Mouse (Mus musculus) spleen, adult 2 months (tissue): Measurements from ENCODE around the gene Krt6a. TPM values are rescaled to one million over a fixed set of nuclear protein-coding genes. Genes with fewer than 3 reads are reported as not detected.
"Not testable (repeated sequence)": the region's sequence is repeated elsewhere in the genome, so short reads cannot be mapped to it uniquely, and the experiment has no call there.

Source experiments
- DNase-seq, 2 experiments: peaks; one replicate each; pipeline versions ENCODE4 v3.0.0 to v3.0.0-alpha.2; 2012 to 2021; ENCODE audit warnings: low spot score in 2 of 2, low read depth in 1 of 2
- H3K27ac ChIP-seq: fragments of 200-500 bp; 2 replicates; pipeline ENCODE4 v1.5.1; 2012; ENCODE audit warnings: low read length, inconsistent platforms; ENCODE audit not compliant: insufficient read depth
- H3K27me3 ChIP-seq: fragments of 200-500 bp; 2 replicates; pipeline ENCODE4 v1.6.1; 2012; ENCODE audit warnings: mild to moderate bottlenecking, moderate library complexity, low read length, inconsistent platforms; ENCODE audit not compliant: control insufficient read depth, insufficient read depth
- H3K36me3 ChIP-seq: fragments of 200-500 bp; 2 replicates; pipeline ENCODE4 v1.6.1; 2012; ENCODE audit warnings: mild to moderate bottlenecking, low read length, inconsistent platforms; ENCODE audit not compliant: control insufficient read depth, insufficient read depth
- H3K4me1 ChIP-seq: fragments of 200-500 bp; 2 replicates; pipeline ENCODE4 v1.6.1; 2011; ENCODE audit warnings: inconsistent platforms; ENCODE audit not compliant: control insufficient read depth, insufficient read depth, insufficient read length
- H3K4me3 ChIP-seq: fragments of 200-500 bp; 2 replicates; pipeline ENCODE4 v1.5.1; 2011; ENCODE audit warnings: mild to moderate bottlenecking, inconsistent platforms; ENCODE audit not compliant: insufficient read depth, insufficient read length; ENCODE audit errors: extremely low read depth
- CTCF ChIP-seq: fragments of 200-500 bp; IDR thresholded peaks from 2 replicates; pipeline ENCODE4 v1.5.1; 2011; ENCODE audit warnings: mild to moderate bottlenecking, inconsistent platforms; ENCODE audit not compliant: insufficient read depth, insufficient read length, insufficient replicate concordance; ENCODE audit errors: extremely low read depth
- POLR2A ChIP-seq: fragments of 200-500 bp; IDR thresholded peaks from 2 replicates; pipeline ENCODE4 v1.6.1; 2011; ENCODE audit warnings: low read depth, low read length, inconsistent platforms
- WGBS: fragments of 180-500 bp; shearing (Covaris S2); methylation state at CpG from one replicate; pipeline ENCODE4 v1.1.7; 2018; 5-methylcytosine and 5-hydroxymethylcytosine counted together
- polyA plus RNA-seq: library from polyadenylated mRNA; depleted of rRNA; stranded (reverse); fragments of >200 nt; gene quantifications from 2 replicates; pipeline ENCODE4 v1.2.3, GENCODE M21; 2012; rRNA removed

Krt6a gene
- polyA plus RNA-seq, 1 experiment, result not detected

- H3K4me1 ChIP-seq, result no peaks in the 10 kb centered on the region
- 76% methylated on average over 8 of the region's 8 CpGs for WGBS
Measured at GRCm38 (mm10) chr15:101697326-101698188, 3.5 kb upstream of the Krt6a start.

GRCm38 (mm10) chr15:101690460-101690859 is 3.6 kb downstream of the Krt6a start:
- not testable (repeated sequence) for H3K4me3 ChIP-seq, H3K27me3 ChIP-seq, H3K27ac ChIP-seq, H3K4me1 ChIP-seq, H3K36me3 ChIP-seq, DNase-seq
- 93% methylated on average over 5 of the region's 5 CpGs for WGBS

More at GRCm38 (mm10) chr15:101697326-101698188, 3.5 kb upstream of the Krt6a start:
- H3K36me3 ChIP-seq, result no peaks in the 10 kb centered on the region
- no peak for TF ChIP-seq CTCF
- no peak for TF ChIP-seq POLR2A
- no peak for DNase-seq
- H3K4me3 ChIP-seq, result no peak overlapping the region
- H3K27ac ChIP-seq, result no peak overlapping the region
- H3K27me3 ChIP-seq, result no peaks in the 10 kb centered on the region

GRCm38 (mm10) chr15:101688161-101688560 is 5.9 kb downstream of the Krt6a start:
- Histone ChIP-seq H3K4me3 (no peak overlapping the region), H3K27me3 (no peaks in the 10 kb centered on the region), H3K36me3 (no peaks in the 10 kb centered on the region), H3K4me1 (no peaks in the 10 kb centered on the region), H3K27ac (no peak overlapping the region)
- no peak for TF ChIP-seq POLR2A
- TF ChIP-seq CTCF, result no peak
- DNase-seq, result no peak
- WGBS, result 61% methylated on average over 2 of the region's 2 CpGs

DNA sequence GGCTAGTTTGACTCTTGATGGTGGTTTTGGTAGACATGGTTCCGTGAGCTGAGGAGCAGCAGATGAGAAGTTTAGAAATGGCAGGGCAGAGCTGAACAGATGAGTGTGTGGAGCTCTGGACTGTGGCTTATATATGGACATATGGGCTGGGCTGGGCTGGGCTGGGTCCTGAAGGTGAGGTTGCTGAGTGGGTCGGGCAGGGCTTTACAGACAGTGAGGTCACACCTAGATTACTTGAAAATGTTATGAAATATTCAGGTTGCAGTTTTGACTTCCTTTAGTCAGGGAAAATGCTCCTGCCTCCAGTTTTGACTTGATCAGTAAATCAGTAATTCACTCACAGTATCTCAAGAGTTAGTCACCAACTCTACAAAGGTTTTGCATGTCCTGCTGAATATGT is 13.9 kb downstream of the Krt6a start, which contains the start of gene Krt6b:
TSS of gene Krt6b (minus strand) at position 101 of the 400 bp plus-strand sequence.
- Histone ChIP-seq H3K27me3 (no peaks in the 10 kb centered on the region), H3K4me1 (no peaks in the 10 kb centered on the region), H3K4me3 (no peak within 1 kb of the TSS), H3K27ac (no peak within 1 kb of the TSS), H3K36me3 (no peaks in the 10 kb centered on the region)
- TF ChIP-seq CTCF (no peak), POLR2A (no peak)
- 80% methylated on average over 2 of the region's 2 CpGs for WGBS
- no peak for DNase-seq

- no peak for DNase-seq
- Histone ChIP-seq H3K4me1 (no peaks in the 10 kb centered on the region), H3K27ac (no peak overlapping the region), H3K36me3 (no peaks in the 10 kb centered on the region), H3K27me3 (no peaks in the 10 kb centered on the region), H3K4me3 (no peak overlapping the region)
- no peak for TF ChIP-seq CTCF
- no peak for TF ChIP-seq POLR2A
- WGBS, result 84% methylated on average over 1 of the region's 1 CpGs
Measured at GRCm38 (mm10) chr15:101675978-101676377, 18.1 kb downstream of the Krt6a start.

GRCm38 (mm10) chr15:101652736-101653265 is 41.3 kb downstream of the Krt6a start:
- WGBS, result 93% methylated on average over 5 of the region's 5 CpGs
- no peaks in the 10 kb centered on the region for H3K27me3 ChIP-seq
- H3K4me3 ChIP-seq, result no peak overlapping the region
- DNase-seq, result no peak
- H3K4me1 ChIP-seq, result no peaks in the 10 kb centered on the region
- no peak for TF ChIP-seq POLR2A
- TF ChIP-seq CTCF, result no peak
- no peaks in the 10 kb centered on the region for H3K36me3 ChIP-seq
- H3K27ac ChIP-seq, result no peak overlapping the region

- Histone ChIP-seq H3K36me3 (no peaks in the 10 kb centered on the region), H3K27ac (no peak within 1 kb of the TSS), H3K4me3 (no peak within 1 kb of the TSS), H3K27me3 (no peaks in the 10 kb centered on the region), H3K4me1 (no peaks in the 10 kb centered on the region)
- no peak for DNase-seq
- WGBS, result 71% methylated on average over 3 of the region's 3 CpGs
- TF ChIP-seq CTCF (no peak), POLR2A (no peak)
Measured at GRCm38 (mm10) chr15:101647280-101647679, 46.8 kb downstream of the Krt6a start, which contains the start of gene Gm5478. Gene Gm5478 (minus strand): TSS chr15:101647380.

Other genes starting within 250 kb of the Krt6a start
- gene Krt88, start 246.6 kb downstream of the Krt6a start, polyA plus RNA-seq, result not detected in 2 replicates
- not detected in 2 replicates for gene Krt81, start 230.6 kb downstream of the Krt6a start, polyA plus RNA-seq
- gene Krt86, start 220.8 kb downstream of the Krt6a start, polyA plus RNA-seq, result 0.14 and 0.22 TPM in 2 replicates
- 0.18 and 0.42 TPM in 2 replicates for gene Krt83, start 202.8 kb downstream of the Krt6a start, polyA plus RNA-seq
- not detected in 2 replicates for gene Gm49425, start 177.0 kb downstream of the Krt6a start, polyA plus RNA-seq
- gene Krt84, start 161.5 kb downstream of the Krt6a start, polyA plus RNA-seq, result not detected in 2 replicates
- not detected in 2 replicates for gene Krt82, start 143.6 kb downstream of the Krt6a start, polyA plus RNA-seq
- gene Krt90, start 131.4 kb downstream of the Krt6a start, polyA plus RNA-seq, result not detected in 2 replicates
- gene Krt75, start 120.4 kb downstream of the Krt6a start, polyA plus RNA-seq, result not detected in 2 replicates
- gene Gm5414, start 66.1 kb downstream of the Krt6a start, polyA plus RNA-seq, result not detected in 2 replicates
- not detected in 2 replicates for gene Gm5478, start 46.9 kb downstream of the Krt6a start, polyA plus RNA-seq
- not detected in 2 replicates for gene Krt6b, start 14.0 kb downstream of the Krt6a start, polyA plus RNA-seq
- gene Krt5, start 18.6 kb upstream of the Krt6a start, polyA plus RNA-seq, result not detected in 2 replicates
- not detected in 2 replicates for gene Krt71, start 48.8 kb upstream of the Krt6a start, polyA plus RNA-seq
- not detected in 2 replicates for gene Krt72, start 92.2 kb upstream of the Krt6a start, polyA plus RNA-seq
- gene Krt73, start 108.0 kb upstream of the Krt6a start, polyA plus RNA-seq, result not detected in 2 replicates
- gene Krt2, start 123.9 kb upstream of the Krt6a start, polyA plus RNA-seq, result not detected in 2 replicates
- 0.05 and 0.22 TPM in 2 replicates for gene Krt1, start 156.5 kb upstream of the Krt6a start, polyA plus RNA-seq
- not detected in 2 replicates for gene Krt77, start 175.4 kb upstream of the Krt6a start, polyA plus RNA-seq
- 0.07 TPM in 1 of 2 replicates, not detected in the other for gene Krt76, start 198.6 kb upstream of the Krt6a start, polyA plus RNA-seq
- gene Krt4, start 230.4 kb upstream of the Krt6a start, polyA plus RNA-seq, result 0.05 TPM in 1 of 2 replicates, not detected in the other
- gene Krt79, start 246.0 kb upstream of the Krt6a start, polyA plus RNA-seq, result not detected in 2 replicates